Mouse (Mus musculus) natural killer cell, adult 2 months (primary cell): Measurements from ENCODE around the gene Gm3776.
A peak's percentile ranks its signal among the peaks of the same experiment; 100 is the strongest.
"Not testable (repeated sequence)": the region's sequence is repeated elsewhere in the genome, so short reads cannot be mapped to it uniquely, and the experiment has no call there.

Source experiments
- DNase-seq, 2 experiments: peaks; one replicate each; pipeline ENCODE4 v3.0.0; 2022; ENCODE audit warnings: low spot score in 2 of 2

Gm3776 gene

GRCm38 (mm10) chr9:78256914-78257313, at the start of gene Gm3776:
Gene Gm3776, plus strand, starts transcription at chr9:78257129.
- not testable (repeated sequence) for DNase-seq

GRCm38 (mm10) chr9:78208956-78209355, 48.0 kb upstream of the Gm3776 start:
- DNase-seq, result no peak

- no peak for DNase-seq
These were observed 46.9 kb upstream of the Gm3776 start for GRCm38 (mm10) chr9:78210079-78210478.

DNA sequence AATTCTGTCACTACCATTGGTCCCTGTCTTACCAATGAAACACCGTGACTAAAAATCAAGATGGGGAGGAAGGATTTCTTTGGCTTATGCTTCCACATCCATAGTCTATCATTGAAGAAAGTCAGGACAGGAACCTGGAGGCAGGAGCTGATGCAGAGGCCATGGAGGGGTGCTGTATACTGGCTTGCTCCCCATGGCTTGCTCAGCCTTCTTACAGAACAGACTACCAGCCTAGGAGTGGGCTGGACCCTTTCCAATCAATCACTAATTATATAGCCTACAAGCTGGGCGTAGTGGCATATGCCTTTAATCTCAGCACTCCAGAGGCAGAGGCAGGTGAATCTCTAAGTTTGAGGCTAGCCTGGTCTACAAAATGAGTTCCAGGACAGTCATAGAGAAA, 46.1 kb upstream of the Gm3776 start:
- no peak for DNase-seq

- no peak for DNase-seq
These were observed 45.4 kb upstream of the Gm3776 start for GRCm38 (mm10) chr9:78211521-78211920.

GRCm38 (mm10) chr9:78212341-78213049, 44.4 kb upstream of the Gm3776 start:
- DNase-seq, result no peak

GRCm38 (mm10) chr9:78217074-78217473, 39.9 kb upstream of the Gm3776 start:
- no peak for DNase-seq

DNA sequence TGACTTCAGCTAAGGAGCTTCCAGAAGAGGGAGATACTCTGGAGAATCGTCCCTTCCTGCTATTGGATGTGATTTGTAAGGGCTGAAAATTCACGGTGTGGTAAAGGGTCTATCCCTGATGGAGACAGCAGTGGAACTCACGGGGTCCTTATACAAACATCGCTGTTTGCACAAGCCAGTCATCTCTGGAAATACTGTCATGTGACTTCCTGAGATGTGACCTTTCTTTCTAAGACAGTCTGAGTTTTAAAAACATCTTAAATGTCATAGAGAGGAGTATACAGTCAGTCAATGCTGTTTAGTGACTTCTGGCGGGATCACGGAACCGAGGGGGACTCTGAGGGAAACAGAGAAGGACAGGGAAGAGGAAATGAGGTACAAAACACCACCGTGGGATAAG, 34.3 kb upstream of the Gm3776 start:
- no peak for DNase-seq

DNA sequence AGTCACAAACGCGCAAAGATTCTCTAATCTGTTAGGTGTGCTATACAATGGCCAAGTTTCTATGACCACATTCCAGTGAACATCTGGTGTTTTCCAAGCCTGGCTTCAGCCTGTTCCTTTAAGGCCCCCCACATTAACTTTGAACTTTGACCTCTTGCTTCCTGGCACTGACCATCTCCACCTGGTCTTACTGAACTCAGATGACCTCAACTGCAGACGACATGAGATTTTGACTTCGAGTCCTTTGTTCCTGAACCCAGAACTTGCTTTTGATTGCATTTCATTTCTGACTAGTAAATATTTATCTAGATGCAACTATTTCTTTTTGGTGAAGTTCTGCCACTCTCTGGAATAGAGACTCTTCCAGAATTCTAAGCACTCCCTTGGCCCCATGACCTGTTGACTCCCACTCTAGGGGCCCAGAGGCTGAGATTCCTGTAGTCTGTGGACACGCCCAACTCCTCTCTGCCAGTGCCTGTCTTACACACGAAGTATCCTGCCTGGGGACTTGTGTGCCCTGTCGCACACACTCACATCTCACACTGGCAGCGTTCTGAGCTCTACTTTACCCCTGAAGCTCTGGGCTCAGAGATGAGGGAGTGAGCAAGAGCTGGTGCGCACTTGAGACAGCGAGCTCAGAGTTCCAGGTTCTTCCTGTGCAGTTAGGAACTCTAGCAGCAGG, 33.6 kb upstream of the Gm3776 start:
- no peak for DNase-seq

- no peak for DNase-seq
These were observed 32.5 kb upstream of the Gm3776 start for GRCm38 (mm10) chr9:78224418-78224817.

GRCm38 (mm10) chr9:78225304-78225703, 31.6 kb upstream of the Gm3776 start:
- no peak for DNase-seq

DNA sequence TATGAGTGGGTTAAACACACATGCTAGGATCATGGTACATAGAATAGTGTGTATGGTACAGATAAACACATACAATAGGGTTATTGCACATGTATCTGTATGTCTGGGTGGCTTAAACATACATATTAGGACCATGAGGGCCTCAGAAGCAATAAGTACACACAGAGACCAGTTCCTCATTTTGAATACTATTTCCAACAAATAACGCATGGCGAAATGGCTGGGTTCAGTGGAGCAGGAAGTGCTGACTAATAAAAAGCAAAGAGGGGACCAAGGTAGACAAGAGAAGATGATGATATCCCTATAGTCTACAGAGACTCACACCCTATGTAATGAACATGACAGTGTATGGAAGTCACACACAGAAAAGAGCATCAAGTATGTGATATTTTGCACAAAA, 28.8 kb upstream of the Gm3776 start:
- DNase-seq, result no peak

DNA sequence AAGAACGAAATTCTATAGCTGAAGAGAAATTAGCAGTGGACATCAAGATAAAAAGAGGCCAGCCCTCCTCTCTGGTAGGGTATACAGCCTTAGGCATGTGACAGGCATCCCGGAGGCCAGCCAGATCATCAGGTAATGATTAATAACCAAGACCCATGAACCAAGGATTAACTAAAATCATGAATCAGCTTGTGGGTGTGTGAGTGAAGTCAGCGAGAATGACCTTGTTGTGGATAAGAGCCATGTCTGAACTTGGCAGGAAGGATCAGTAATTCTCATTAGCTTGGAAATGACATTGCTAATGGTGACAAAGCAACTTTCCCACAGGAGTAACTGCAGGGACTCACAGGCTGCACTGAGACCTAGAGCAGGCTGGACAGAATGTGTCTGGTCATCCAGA, 27.3 kb upstream of the Gm3776 start:
- not testable (repeated sequence) for DNase-seq

- DNase-seq, result not testable (repeated sequence)
These were observed 26.5 kb upstream of the Gm3776 start, which contains the start of gene Gsta1 for GRCm38 (mm10) chr9:78230461-78230860. Gene Gsta1, plus strand, starts transcription at chr9:78230656.

GRCm38 (mm10) chr9:78233121-78233695, 23.7 kb upstream of the Gm3776 start:
- not testable (repeated sequence) for DNase-seq

DNA sequence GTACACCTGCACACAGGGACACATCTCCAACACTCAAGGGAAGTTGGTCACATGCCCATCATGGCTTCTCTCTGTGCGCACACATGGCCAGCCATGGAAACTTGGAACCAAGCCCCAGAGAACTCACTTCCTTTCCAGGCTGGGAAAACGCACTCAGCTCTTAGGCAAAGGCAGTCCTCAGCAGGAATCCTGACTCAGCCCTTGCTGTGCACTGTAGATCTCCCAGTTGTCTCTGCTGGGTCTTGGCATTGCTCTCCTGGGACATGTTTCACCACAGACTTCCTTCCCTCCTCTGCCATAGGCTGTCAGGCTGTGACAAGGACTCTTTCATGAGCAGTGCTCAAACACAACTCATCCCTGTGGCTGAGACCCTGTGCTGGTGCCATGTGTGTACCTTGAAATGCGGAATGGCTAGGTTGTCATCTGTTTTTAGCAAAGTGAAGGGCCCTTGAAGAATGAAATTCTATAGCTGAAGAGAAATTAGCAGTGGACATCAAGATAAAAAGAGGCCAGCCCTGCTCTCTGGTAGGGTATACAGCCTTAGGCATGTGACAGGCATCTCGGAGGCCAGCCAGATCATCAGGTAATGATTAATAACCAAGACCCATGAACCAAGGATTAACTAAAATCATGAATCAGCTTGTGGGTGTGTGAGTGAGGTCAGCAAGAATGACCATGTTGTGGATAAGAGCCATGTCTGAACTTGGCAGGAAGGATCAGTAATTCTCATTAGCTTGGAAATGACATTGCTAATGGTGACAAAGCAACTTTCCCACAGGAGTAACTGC, 1.1 kb upstream of the Gm3776 start:
- DNase-seq, result not testable (repeated sequence)

- DNase-seq, result peak; percentile 18 to 39
These were observed 2.8 kb downstream of the Gm3776 start for GRCm38 (mm10) chr9:78259688-78260087.

DNA sequence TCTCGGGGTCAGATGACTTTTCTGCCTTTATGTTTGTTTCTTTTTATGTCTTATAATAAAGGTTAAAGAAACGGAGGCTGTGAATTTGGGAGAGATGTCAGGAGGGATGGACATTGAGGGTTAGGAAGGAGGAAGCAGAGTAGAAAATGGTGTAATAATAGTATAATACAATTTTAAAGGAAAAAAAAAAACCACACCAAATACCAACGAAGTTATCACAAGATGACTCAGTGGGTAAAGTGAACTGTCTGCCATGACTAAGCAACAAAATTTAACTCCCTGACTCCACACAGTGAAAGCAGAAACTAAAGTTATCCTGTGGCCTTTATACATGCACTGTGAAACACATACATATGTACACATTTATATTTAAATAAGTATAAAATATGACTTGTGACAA, 14.0 kb downstream of the Gm3776 start:
- DNase-seq, result not testable (repeated sequence)

DNA sequence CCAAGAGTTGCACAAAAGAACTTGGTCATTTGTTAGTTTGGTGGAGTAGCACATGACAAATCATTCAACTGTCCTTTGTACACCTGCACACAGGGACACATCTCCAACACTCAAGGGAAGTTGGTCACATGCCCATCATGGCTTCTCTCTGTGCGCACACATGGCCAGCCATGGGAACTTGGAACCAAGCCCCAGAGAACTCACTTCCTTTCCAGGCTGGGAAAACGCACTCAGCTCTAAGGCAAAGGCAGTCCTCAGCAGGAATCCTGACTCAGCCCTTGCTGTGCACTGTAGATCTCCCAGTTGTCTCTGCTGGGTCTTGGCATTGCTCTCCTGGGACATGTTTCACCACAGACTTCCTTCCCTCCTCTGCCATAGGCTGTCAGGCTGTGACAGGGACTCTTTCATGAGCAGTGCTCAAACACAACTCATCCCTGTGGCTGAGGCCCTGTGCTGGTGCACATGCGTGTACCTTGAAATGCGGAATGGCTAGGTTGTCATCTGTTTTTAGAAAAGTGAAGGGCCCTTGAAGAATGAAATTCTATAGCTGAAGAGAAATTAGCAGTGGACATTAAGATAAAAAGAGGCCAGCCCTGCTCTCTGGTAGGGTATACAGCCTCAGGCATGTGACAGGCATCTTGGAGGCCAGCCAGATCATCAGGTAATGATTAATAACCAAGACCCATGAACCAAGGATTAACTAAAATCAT, 25.2 kb downstream of the Gm3776 start:
- not testable (repeated sequence) for DNase-seq

DNA sequence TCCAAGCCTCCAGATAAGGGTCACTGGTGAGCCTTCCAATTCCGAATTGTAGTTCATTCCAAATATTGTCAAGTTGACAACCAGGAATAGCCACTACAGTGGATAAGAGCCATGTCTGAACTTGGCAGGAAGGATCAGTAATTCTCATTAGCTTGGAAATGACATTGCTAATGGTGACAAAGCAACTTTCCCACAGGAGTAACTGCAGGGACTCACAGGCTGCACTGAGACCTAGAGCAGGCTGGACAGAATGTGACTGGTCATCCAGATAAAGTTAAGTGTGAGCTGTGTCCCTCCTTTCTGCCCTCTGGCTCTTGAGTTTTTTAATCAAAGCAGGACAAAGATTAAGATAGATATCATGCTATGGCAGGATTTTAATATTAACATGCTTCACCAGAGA, 32.1 kb downstream of the Gm3776 start:
- DNase-seq, result not testable (repeated sequence)

GRCm38 (mm10) chr9:78289723-78290122, 32.8 kb downstream of the Gm3776 start, which contains the start of gene Gm10639:
Gene Gm10639, plus strand, starts transcription at chr9:78289923.
- DNase-seq, result not testable (repeated sequence)
